Mouse (Mus musculus): ENCODE results near the gene Gm11983.

GRCm38 (mm10) chr11:6823176-6823575 lies 14.3 kb downstream of the Gm11983 start:
- TF ChIP-seq CTCF (IDR thresholded peaks at IDR 0.05; ENCODE audit: low read depth) (no peak), EP300 (optimal IDR thresholded peaks at IDR 0.05) (no peak)
